Mouse (Mus musculus): ENCODE measurements around the gene Ifnk.

- TF ChIP-seq CTCF (IDR thresholded peaks at IDR 0.05; ENCODE audit: borderline replicate concordance, extremely low read depth, insufficient read depth, insufficient read length) (no peak), POLR2A (IDR thresholded peaks at IDR 0.05; ENCODE audit: borderline replicate concordance, extremely low read depth, insufficient read depth, insufficient read length, poor library complexity, severe bottlenecking) (no peak)
These were observed 39.4 kb upstream of the Ifnk start for GRCm38 (mm10) chr4:35112452-35112851.
